Mouse (Mus musculus) left cerebral cortex, adult 8-10 months (tissue): ENCODE measurements at regions not wholly inside any gene's neighbourhood (a gene's known extent, or its start where the extent isn't known, plus 50 kb on each side); places are given as distances from the start of the nearest gene placed in this dataset.

ENCODE experiments used
- DNase-seq, 2 experiments: peaks; one replicate each; pipeline ENCODE4 v3.0.0; 2022; ENCODE audit warnings: low spot score in 2 of 2

DNA sequence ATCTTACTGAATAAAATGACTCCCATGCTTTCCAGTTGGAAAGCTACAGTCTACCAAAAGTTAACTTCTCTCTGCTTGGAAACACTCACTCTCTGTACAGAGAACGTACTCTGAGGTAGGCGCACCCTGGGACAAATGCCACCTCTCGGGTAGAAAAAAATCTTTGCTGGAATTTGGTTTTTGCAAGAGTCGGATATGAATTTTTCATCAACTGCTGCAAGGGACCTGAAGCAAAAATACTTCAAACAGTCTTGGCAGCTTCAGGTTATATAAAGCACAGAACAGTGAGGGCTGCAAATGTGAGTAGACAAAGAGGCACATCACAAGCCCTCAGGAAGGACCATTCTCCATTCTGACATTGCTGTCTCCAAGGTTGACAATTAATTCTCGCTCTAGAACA is 535.4 kb upstream of the Fam84a start:
- peak; percentile 4 to 44 for DNase-seq

DNA sequence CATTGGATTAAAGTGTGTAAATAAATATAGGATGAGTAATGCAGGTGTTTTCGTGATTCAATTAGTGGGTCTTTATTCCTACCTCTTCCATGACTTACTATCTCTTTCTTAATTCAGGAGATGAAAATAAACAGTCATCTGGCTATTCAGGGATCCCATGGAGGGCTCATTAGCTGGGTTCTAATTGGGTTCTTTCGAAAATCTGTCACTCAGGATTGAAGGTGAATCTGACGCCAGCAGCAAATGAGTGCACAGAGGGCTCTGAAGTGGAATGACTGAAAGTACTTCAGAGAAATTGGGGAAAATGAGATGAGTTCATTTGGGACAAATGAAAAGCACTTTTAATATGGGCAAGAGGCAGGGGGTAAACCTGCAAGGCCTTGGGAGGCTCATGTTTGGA is 524.4 kb upstream of the Fam84a start:
- no peak for DNase-seq

DNA sequence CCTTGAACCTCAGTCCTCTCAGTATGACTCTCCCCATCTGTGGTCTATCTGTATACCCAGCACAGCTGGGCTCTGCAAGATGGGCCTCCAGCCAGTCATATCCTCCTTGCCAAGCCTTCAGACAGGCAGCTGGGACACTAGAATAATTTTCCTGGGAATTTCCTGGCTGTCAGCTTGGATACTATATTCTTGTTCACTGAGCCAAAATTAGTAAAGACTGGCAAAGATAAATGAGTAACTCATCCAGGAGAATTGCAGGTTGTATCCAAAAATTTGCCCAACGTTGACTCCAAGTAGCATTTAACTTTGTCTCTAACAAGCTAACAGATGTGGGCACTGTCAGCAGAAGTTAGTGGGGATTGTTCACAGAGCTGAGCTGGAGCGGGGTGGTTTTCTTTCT is 514.1 kb upstream of the Fam84a start:
- DNase-seq: peak in 1 of 2 experiments; percentile 8
